Mouse (Mus musculus) heart, postnatal 4 days (tissue): ENCODE measurements at regions not wholly inside any gene's neighbourhood (a gene's known extent, or its start where the extent isn't known, plus 50 kb on each side); places are given as distances from the start of the nearest gene placed in this dataset.

ENCODE experiments used
- DNase-seq: peaks from one replicate; pipeline ENCODE4 v3.0.0; 2021

DNA sequence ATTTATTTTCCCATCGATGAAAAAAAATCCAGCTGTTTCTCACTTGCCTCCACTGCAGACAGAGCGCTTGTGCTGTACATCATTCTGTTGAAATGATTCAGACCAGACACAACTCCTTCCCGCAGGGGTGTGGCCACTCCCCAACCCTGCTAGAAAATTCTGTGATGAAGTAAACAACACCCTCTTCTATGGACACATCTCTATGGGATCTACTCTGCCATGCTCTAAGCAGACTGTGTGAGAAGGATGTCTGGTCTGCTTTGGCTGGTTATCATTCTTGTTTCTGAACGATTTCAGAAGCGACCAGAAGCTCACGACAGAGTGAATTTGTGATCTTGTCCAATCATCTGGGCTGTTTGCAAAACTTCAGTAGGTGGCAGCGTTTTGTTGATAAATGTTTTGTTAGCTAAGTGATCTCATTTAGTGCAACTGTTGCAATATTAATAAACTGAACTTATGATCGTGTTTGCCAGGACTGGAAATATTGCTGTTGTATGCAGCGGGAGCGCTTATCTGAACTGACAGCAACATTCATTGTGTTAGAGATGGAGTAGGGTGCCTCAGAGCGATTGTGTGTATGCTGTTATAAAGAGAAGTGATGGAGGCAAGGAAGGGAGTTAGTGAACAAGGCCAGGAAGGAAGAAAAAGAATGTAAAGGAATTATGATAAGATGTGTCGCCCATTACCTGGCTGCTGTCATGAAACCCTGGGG is 605.2 kb upstream of the Nox3 start:
- no peak for DNase-seq

DNA sequence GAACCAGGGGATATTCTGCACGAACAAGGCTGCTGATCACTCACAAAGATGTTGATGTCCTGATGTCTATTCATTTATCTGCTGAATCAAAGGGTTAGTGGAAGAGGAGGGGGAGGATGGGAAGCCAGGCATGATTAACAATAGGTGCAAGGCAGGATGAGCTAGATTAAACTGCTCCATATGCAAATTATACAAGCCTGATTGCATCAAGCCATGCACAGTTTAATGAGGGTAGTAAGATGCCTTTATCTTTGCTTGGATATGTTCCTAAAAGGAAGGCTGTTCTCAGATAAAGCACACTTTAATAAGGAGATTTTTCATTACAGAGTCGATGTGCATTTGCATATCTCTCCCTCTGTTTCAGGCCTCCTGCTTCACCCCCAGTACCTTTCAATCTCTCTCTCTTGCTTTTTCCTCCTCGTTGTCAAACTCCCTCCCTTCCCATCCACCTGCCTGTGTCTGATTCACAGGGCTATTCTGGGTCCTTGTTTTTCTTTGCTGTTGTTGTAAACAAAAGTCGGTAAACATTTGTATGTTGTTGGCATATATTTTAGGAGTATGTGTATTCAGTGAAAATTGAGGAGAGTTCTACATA is 615.8 kb upstream of the Nox3 start:
- DNase-seq = no peak

DNA sequence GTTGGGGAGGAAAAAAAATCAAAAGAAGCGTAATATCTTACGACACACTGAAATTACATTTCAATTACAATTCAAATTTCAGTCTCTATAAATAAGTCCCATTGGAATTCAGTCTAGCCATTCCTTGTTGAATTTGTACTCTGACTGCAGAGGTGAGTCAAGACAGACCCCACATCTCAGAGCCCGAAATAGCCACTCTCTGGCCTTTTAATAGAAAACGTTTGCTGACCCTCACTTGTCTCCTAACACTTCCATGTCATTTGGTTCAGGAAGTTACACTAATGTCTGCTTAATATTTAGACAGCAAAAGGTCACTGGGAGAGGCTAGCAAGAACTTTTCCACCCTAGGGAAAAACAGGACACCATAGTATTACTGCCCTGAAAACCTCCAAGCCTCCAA is 623.1 kb upstream of the Nox3 start:
- no peak for DNase-seq

DNA sequence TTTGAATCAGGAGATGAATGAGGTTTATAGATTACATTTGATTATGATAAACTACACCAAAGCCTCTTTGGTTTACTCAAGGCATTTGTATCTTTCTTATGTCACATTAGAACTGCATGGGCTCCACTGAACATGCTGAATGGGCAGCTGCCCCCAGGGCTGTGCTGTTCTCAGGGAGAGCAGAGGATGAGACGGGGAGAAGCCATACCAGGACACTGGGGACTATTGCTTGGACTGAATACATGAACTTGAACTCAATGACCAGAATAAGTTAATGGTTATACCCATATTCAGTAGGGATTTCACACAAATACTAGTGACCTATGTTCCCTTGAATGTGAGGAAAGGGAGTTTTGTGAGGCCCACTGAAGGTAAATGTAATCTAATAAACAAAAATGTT is 632.7 kb upstream of the Nox3 start:
- DNase-seq = no peak

DNA sequence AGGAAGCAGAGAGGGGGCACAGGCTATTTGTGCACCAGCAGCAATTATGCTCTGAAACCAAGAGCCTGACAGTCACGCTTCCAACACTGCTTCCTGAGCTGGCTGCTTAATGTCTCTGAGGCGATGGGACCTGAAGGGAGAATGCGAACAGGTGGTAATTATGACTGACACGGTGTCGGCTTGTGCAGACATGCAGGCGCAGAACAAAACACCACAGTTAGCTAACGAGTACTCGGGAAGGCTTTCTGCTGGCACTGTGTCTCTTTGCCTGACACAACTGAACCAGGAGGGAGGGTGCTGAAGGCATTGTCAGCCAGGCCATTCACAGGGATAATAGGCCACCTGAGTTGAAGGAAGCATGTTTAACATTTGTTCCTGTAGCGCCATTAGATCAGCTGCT is 635.6 kb upstream of the Nox3 start:
- no peak for DNase-seq

DNA sequence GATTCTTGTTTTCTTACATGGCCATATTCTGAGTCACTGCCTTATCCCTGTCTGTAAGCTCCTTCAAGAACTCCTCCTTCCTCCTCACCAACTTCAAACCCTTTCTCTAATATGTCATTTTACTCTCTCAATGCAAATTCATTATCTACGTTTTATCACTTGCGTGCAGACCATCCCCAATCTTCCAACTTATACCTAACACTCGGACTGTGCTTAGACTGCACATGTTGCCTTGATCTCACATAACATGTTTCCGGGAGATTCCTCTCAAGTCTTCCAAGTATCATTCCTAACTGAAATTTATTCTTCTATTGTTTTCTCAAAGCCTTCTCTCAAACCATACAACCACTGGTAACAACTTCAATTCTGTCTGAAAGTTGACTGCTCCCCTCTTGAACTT is 637.0 kb upstream of the Nox3 start:
- DNase-seq = no peak

DNA sequence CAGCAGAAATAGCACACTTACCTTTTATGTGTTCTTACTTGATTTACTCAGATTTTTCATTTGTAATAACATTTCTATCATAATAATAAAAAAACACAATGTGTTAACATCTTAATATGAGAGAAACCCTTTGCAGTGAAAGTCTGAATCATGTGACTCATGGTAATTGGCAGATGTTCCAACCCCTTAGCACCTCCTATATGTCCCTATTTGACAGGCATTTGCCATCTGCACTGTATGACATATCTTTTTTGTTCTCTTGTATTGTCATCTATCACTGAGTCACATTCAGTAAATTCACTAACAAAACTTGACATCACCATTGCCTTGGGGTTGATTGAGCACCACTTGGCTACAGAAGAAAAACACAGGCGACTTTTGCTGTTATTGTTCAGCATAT is 641.1 kb upstream of the Arid1b start:
- no peak for DNase-seq

DNA sequence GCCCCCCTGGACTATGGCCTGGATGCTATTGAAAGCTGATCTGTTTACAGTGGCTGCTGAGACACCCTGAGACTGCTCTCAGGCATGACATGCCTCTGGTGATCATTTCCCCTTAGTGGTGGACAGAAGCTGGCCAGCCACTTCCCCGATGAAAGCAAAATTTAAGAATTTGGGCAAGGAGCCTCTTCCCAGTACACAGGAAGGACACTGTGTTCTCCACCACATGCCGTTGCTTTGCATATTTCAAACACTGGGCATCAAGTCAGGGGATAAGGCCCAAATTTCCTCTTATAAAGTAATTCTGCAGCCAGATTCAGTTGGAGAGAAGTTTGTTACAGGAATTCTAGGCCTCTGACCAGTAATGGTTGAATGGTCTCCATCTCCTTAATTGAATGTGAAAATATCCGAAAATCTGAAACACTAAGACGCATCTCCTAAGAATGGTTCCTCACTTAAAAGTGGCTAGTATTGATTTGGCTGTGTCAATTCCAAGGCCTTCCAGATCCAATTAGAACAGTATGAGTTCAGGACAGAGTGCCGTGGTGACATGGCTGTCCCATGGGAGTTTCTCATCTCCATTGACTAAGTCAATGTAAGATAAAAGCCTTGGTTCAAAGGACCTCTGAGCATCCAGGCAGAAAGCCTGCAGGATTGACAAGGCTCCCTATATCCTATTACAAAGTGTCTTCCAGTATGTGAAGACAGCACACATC is 638.5 kb upstream of the Arid1b start:
- DNase-seq = no peak

DNA sequence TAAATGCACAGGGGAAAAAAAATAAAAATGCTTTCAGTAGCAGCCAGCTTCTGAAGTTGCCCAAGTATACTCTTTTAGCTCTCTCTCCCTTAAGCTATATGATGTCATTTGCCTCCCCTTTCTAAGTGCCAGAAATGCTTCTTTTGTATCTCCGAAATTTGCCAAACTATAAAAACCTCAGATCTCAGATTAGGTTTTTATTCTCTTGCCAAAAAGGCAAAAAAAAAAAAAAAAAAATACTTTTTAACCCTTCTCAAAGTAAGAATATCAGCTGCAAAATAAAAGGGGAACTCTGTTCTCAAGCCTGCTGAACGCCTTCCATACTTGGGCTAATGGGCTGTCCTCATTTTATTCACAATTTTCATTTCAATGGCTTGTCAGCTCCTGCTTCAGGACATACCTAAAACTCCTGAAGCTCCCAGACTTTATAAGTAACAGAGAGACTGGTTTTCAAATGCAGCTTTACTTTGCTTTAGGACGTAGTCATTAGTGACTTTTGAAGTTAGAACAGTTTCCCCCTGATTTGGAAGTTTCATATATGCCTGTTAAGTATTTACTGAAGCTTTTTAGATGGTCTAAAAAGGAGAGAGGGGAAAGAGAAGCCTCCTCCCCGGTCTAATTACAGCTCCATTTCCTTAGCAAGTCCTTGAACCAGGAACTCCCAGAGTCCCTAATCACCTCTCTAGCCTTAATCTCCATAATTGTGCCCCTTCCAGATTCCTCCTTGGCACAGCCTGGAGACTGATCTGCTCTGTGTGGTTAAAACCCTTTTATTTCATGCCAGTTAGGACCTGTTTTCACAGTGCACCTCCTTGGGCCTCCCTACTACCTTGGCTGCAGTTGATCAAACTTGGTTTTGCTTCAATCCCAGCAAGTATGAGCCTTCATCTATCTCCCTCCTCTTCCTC is 633.5 kb upstream of the Arid1b start:
- DNase-seq = no peak

DNA sequence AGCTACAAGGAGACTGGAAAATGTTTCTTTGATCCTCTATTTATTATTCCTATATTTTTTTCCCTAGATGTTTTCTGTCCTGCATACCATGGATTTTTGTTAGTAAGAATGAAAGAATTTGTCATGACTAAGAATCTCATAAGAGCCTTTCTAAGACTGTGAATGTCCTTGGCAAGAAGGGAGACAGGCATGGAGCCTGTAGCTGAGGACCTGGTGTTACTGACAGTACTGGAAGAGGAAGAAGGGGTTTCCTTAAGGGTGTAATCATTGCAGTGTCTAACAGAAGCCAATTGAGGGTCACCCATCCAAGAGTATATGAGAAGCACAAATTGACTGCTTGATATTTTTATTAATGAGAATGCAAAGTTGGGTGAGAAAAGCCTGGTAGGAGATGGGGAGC is 628.3 kb upstream of the Arid1b start:
- no peak for DNase-seq

DNA sequence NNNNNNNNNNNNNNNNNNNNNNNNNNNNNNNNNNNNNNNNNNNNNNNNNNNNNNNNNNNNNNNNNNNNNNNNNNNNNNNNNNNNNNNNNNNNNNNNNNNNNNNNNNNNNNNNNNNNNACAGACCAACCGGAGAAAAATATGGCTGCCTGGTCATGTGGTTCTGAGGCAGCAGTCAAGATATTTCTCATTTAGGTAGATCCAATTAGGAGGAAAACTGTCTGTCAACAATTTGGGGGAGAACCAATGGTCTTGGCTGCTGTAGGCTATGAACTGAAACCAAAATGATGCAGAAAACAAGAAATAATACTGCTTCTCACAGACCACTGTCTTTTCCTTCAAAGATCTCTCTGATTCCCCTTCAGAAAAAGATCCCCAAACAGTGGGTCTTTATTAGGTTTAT is 613.7 kb upstream of the Arid1b start:
- no peak for DNase-seq

DNA sequence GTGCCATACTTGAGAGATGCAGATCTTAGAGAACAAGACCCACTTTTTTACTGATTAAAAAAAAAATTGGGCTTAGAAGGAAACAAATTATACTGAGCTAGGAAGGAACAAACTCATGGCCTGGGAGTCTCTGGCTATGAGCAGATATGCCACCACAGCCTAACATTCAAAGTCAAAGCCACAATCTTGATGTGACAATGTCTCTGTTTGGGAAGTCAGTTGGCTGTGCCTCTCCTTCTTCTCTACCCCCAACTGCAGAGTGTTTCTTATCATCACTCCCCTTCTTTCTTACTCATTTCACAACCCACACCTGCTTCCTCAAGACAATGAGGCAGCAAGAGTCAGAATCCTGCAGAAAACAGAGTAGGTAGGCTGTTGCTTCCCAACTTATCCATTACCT is 613.3 kb upstream of the Arid1b start:
- no peak for DNase-seq

DNA sequence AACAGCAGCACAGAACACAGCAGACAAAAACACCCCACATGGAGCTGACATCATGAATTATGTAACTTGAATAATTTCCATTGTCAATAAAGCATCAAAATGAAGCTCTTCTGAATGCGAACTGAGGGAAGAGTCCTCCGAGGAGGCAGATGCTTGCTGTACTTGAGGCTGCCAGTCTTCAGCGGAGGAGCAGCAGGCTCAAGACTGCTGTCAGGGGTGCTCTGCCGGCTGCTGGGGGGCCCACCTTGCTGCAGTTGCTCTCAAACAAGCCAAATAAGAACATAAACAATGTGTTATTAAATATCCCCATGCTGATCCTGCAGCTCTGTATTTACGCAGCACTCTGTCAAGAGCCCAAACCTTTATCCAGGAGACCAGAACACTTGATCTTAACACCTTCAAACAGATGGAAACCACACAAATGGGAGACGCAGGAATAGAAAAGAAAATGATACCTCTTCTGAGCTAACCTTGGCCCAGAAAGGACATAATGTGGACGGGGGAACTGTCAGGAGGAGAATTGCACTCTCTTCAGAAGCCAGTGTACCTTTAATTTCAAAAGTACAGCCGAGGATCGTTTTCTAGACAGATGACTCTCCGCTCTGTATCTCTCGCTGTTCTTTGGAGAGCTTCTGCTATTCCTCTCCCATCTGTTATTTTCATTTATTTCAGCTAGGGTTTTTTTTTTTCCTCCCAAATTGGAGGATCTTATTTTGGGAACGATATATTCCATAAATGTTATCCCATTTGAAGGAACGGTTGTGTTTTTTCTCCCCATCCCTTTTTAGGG is 612.0 kb upstream of the Arid1b start:
- DNase-seq = no peak

DNA sequence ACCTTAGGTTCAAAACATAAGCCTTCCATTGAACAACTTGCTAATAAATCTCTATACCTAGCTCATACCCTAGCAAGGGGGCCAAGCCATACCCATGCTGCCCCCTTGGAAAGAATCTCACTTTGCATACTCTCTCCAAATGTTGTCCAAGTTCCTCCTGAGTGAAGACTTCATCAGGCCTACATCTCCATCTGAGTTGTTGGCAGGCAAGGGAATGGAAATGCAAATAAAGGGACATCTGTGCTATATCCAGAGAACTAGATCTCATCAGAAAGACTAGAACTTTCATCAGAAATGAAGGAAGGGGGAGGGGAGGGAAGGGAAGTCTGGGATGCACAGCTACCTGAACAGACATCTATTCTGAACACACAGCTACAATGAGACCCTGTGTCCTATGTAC is 611.4 kb upstream of the Arid1b start:
- no peak for DNase-seq

DNA sequence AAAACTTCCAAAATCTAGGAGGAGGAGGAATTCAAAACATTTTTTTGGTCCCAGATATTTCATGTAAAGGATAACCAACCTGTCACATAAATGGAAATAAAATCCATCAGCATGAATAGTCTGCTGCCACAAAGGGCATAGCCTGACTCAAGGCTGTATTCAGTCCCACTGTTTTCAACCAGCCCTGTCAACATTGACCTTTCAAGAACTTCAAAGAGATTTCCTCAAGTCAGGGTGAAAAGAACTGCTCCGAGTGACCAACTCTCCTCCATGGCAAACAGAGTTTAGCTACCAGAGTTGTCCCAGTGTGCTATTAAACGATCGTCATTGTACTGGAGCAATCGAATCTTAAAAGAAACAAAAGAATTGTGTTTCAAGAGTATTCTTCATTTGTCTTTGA is 606.5 kb upstream of the Arid1b start:
- DNase-seq = no peak

DNA sequence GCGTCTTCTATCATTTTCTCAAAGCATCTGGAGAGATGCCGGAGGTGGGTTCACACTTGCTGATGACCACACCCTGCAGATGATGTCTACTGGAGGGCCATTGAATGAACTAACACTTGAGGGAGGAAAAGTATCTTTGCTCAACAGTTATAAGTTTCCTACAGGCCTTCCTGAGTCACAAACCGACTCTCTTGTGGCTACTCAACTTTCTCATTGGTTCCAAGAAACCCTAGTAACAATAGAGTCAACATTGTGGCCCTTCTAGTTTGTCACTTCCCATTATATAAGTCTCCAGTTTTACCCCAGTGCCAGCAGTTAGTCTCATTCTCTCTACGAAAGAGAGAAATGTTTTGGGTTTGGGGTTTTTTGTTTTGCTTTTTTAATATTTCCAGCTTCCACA is 604.1 kb upstream of the Arid1b start:
- no peak for DNase-seq

DNA sequence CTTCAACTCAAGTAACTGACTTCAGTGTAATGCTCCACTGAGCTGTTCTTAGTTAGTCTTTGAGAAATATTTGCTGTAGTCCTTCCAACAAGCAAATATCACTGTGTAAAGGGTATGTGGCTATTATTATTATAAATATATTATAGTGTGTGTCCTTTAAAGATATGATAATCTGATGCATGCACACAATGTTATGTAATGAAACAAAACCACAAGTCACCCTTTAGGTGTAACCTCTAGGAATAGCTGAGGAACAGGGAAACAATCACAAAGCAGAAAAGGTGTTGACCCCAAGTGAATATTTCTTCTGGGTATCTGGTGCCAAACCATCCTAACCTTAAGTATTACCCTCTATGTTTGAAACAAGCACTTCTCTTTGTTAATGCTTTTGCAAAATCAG is 603.6 kb upstream of the Arid1b start:
- DNase-seq = no peak

DNA sequence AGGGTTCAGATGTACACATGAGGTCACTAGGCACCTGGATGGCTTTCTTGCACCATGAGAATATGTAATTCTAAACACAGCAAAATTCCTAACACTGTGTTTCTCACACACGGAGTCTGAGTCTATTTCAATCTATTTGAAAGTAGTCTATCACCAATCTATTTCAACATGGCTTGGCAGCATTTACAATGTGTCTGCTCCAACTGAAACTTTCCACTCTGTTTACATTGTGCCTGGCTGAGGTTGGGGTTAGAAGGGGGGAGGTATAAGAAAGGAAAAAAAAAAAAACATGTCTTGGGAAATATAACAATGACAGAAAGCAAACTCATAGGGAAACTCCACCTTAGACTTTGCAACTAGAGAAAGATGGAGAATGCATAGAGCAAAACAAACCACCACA is 602.9 kb upstream of the Arid1b start:
- no peak for DNase-seq

DNA sequence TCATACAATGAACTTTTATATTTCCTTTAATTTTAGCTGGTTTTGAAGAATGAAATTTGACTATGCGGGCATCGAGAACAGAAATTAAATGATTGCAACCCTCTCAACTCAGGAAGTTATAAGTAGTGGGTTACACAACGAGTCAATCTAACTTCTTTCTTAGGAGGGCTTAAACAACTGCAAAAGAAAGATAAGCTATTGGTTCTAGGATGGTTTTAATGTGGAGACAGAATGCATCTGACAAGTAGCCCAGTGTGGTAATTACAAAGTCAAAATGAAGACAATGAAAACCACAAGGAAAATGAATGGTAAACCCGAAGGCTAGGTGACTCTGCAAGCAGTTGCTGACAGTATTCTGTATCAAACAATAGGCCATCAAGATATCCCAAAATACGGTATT is 598.0 kb upstream of the Arid1b start:
- no peak for DNase-seq

DNA sequence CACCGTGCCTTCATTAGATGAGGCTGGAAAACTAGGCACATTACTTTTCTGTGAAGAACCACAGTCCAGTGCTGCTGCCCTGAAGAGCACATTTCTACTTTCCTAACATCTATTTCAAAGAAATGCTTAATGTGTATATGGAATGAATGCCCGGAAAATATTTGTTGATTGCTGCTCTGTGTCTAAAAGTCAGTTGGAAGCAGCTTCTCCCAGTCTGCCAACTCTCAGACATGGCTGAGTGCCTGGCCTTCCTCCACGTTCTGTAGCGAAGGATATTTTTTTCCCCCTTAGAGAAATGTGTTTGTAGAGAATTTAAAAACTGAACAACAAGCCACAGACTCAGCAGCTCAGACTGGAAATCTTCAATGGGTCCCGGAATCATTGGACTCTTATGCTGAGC is 576.4 kb upstream of the Arid1b start:
- DNase-seq = peak; percentile 18

DNA sequence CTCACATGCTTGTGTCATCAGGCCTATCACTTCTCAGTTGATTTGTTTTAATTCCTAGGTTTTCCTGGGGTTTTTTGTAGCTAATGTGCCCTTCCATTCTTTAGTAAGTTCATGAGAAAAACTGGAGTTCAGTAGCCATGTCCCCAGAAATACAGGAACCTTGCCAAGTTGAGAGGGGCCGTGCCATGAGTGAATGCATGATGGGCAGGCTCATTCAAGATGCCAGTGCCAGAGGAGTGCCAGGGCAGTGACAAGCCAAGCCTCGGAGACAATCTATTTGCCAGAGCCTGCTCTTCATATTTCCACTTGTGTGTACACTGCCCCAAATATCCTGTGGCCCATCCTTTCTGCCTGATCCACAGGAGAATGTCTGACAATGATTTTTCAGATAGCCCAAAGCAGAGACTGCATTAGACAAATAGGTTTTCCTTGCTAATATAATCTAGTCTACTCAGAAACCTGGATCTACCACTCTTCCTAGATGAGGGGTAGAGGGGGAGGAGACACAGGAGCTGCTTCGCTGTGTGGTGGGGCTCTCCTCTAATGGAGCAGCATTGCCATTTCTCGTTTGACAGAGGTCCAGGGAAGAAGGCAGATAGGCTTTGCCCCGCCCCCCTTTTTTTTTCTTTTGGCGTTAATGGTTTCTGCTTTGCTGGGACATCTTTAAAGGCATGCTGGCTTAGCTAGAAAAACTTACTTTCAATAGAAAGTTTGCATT is 569.5 kb upstream of the Arid1b start:
- no peak for DNase-seq

DNA sequence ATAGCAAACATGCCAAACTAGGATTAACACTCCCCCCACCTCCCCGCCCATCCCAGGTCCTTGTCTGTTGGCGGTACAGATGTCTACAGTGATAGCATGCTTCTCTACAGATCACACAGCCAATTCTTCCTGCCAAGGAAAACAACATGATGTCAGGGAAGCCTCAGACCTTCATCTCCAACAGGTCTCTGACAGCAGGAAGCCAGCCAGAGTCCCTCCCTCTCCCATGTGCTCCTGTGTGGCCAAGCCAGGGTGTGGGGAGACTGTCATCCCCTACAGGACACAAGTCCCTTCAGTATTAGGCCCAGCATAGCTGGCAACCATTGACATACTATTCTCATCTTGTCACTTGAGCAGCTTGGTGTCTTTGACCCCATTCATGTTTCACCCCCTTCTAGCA is 568.8 kb upstream of the Arid1b start:
- no peak for DNase-seq
